Mouse (Mus musculus) inflammation-experienced regulatory T-cells, adult 6 months (primary cell): ENCODE measurements around the gene Zbtb20. TPM values are rescaled to one million over a fixed set of nuclear protein-coding genes. Genes with fewer than 3 reads are reported as not detected.

Source experiments
- ATAC-seq: one replicate; pipeline ENCODE4 v1.8.0; 2017
- polyA plus RNA-seq, 3 experiments: library from polyadenylated mRNA; unstranded; fragments of 100-300 nt; shearing (Covaris generic); gene quantifications; one replicate each; pipeline ENCODE4 v1.2.1; 2017

Zbtb20 gene
- polyA plus RNA-seq, 3 experiments from 2014 or later = 32.1 to 97.7 (median 96.1) TPM

DNA sequence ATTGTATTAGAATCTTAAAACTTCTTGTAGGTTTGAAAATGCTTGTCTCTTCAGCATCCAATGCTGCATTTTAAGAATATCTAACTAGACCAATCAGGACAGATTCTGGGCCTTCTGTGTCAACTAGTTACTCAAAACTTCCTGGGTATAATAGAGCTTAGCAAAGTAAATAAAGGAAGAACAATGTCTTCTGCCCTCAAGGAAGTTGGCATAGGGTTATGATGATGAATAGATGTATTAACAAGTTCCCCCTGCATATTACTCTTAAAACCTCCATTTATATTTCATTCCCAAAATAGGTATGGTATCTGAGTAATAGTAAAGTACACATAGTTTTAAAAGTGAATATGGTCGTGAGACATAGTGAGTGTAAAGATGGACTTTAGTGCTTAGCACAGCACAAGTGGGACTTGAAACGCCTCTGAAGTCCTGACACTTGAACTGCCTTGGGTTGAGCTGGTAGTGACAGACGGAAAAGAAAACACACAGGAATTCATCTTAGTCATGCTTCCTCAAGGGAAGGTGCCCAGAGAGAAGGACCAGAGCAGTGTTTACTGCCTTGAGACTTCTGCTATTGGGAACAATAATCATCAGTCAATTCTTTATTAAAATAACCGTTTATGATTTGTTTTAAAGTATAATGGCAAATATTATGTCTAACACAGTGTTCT is 341.8 kb downstream of the Zbtb20 start:
- no peak for ATAC-seq

DNA sequence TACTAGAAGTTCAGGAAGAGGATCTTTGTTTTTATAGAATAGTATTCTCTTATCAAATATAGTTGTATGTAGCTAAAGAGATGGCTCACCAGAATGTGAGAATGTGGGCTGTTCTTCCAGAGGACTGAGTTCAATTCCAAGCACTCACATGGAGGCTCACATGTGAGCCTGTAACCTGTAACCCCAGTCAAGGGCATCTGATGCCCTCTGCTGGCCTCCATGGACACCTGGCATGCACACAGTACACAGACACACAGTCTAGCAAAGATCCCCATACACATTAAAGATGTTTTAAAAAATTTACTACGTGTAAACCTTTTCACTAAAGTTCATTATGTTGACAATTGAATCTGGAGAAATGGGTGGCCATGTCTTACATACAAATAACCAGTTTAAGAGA is 343.7 kb downstream of the Zbtb20 start:
- no peak for ATAC-seq

DNA sequence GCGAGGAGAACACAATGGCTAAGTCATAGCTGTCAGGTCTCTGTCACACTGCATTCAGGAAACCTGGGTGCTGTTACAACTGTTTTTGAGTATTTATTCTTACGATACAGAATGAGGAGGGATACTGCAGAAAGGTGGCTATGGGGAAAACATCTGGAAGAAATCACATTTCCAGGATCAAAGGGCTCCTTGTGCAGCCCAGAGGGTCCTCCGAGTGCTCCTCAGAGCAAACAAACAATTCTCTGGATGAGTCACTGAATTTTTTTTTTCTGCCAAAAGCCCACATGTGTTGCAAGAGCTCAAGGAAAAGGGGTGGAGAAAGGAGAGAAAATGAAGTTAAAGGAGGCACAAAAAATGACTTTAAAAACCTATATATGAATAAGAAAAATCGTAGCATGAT is 345.6 kb downstream of the Zbtb20 start:
- no peak for ATAC-seq

DNA sequence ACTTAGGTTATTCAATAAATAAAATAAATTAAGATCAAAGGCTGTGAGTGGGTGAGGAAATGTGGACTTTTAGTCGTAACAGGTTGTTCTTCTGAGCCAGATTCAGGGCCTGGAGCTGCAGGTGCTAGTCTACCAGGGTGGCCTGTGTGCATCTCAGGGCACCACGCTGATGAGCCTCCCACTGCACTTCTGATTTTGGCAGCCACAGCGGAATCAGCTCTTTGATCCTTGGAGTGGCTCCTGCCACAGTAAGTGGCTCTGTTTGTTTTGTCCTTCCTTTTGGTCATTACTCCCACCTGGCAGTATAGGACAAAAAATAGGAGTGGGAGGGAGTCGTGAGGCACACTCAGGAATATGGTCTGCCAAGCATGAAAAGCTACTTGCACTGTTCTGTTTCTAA is 354.6 kb downstream of the Zbtb20 start:
- no peak for ATAC-seq

DNA sequence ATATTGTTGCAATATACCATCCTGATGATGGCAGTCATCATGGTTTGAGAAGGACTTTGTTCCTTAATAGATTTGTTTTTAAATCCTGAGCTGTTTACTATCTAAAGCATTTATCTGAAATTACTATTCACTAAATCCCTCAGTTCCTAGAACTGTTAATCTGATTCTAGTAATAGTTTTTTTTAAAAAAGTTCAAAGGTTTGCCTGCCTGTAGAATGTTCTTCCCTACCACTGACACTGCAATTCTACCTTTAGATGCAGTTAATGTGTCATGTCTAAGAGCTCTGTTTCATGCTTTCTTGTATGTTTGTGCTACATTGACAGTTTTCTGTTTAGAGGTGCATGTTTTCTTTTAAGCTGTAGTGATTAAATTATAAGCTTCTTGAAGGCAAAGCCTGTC is 358.6 kb downstream of the Zbtb20 start:
- ATAC-seq = no peak

DNA sequence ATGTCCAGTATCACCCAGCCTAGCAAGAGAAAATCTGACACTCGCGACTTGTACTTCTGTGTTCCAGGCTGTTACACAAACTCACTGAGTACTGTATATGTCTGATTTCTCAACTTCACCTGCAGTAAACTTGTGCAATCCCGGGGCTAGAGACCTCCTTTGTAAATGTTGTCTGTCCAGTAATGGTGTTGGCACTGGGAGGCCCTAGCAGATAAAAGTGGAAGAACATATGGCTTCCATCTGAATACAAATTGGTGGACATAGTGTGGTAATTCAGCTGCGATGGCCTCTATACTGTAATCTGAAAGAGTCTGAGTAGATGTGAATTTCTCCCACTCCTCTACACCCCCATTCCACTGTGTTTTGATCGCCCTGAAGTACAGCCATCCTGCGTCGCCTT is 359.6 kb downstream of the Zbtb20 start:
- ATAC-seq = no peak

DNA sequence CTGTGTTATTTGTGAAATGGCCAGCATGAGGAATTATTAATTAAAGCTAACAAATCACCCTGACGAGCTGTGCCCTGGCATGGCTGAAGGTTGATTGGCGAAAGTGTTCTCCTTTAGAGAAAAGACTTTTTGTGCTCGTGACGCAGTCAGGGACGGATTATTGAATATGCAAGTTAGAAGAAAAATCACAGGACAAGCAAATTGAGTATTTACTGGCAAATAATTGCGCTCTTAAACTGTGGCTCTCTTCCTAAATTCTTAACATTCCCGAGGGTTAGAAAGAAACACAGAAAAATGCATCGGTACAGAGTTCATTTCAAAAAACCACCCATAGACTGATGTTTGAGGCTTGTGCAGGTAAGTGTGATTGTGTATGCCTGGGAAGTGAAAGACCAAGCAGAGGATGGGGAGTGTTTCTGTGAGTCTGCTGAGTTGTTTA is 360.1 kb downstream of the Zbtb20 start:
- ATAC-seq = no peak

DNA sequence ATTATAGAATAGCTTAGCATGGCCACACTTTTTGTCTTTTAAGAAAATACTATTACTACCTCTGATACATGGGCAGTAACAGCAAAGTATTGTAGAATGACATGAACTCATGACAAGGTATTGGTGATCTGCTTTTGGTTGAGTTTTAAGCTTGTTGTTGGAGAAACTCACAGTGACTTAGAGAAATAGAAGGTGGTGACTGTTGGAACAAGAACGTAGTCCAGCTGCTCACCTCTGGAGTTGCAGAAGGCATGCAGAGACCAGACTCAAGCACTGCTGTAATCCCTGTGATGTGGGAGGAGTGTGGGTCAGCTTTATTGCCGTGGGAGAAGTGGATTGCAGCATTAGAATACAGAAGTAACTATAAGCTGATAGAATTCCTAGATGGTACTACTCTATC is 361.9 kb downstream of the Zbtb20 start:
- no peak for ATAC-seq

DNA sequence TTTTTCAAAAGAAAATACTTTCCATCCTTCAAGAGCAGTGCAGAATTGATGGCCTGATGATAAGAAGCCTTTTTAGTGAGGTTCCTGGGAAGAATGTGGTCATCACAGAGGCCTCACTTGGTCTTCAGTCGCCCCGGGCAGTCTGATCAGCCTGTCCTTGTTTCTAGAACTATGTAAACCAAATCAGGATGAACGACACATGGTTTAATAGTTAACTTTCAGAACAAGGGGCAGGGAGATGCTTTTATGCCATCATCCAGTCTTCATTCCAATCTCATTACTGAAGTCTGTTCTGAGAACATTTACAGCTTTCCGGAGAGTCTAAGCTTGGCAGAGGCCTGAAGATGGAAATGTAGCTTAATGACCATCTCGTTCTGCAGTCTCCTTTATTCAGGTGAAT is 371.3 kb downstream of the Zbtb20 start:
- no peak for ATAC-seq

DNA sequence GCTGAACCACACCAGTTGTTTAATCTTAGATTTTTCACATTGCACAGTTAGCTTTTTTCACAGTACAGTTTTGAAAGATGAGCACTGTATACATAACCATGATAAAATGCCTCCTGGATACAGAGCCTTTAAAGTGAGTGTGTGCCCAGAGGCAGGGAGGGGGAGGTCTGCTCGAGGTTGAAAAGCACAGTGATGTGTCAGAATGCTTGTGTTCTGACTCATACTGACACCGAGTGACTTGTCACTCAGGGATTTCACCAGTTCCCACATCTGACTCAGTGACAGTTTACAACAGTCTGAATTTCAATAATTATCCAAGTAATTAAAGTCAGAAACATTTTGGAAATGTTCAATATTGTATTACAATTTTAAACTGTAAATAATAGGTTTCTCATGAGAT is 377.4 kb downstream of the Zbtb20 start:
- peak; percentile 85 for ATAC-seq

DNA sequence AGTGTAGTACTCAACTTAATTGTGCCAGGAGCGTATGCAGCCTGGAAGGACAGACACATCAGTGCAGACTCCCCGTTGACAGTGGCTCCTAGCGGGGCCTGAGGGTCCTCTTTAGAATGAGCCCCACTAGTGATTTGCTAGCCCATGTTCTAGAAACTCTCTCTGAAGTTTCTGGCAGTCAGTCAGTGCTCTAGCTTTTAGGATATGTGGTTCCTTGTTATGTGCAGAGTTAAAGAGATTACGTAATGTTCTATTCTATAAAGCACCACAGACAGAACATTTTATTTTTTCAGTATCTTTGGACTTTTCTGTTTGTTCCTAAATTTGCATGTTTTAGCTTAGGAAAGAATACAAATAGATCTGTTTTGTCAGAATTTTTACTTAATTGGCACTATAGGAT is 378.1 kb downstream of the Zbtb20 start:
- ATAC-seq = no peak

DNA sequence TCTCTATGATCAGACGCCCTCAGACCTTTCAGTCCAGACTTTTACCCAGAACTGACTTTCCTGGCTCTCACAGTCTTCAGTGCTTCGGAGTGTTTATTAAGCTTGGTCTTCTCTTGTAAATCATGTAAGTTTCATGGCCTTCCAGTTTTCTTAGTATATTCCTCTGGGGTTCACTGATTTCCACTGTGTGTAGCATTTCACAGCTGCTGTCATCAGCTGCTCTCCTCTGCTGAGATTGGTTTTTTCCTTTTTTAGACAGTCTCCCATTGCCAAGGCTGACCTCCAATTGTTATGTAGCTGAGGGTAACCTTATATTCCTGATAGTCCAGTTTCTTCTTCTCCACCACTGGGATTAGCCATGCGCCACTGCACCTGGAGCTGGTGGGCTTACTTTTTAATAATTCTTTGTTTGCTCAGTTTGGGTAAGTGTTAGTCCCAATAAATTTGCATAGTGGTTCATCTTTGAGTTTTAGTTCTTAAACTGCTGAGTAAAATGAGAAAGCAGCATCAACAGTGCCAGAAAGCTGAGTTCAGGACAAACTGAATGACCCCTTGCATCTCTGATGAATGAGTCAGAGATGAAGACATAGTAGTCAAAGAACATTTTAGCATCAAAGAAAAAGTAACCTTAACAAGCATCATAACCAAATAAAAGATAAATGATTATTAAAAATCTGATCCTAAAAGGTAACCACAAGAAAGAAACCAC is 380.7 kb downstream of the Zbtb20 start:
- ATAC-seq = no peak

DNA sequence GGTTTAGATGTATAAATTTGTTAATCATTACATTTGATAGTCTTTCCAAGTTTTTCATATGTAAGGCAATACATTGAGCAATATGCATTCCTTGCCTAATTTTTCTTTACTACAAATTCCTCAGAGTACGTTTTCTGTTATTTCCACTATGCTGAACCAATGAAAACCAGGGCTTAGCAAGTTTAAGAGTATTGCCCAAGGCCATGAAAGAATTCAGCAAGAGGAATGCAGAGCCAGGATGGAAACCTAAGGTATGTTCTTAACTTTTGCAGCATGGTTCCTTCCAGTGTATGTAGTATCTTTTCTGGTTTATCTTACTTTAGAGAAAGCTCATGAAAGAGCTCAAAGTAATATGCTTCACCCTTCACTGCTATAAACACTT is 381.2 kb downstream of the Zbtb20 start:
- ATAC-seq = no peak

DNA sequence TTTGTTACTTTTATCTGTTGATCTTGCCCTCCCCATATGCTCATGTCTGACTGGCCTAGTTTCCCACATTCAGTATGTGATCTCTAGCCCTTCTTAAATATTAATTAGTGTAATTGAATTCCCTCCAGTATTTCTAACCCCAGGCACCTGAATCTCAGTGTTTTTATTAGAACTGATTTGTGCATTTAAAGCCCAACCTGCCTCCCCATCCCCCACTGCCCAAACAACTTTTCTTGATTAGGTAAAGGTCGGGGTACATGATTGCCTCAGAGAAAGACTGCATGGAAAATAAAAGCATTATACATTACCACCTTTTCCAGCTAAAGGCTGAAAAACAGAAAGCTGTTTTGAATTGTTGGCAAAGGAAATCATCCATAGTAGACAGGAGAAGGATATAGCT is 383.8 kb downstream of the Zbtb20 start:
- no peak for ATAC-seq

DNA sequence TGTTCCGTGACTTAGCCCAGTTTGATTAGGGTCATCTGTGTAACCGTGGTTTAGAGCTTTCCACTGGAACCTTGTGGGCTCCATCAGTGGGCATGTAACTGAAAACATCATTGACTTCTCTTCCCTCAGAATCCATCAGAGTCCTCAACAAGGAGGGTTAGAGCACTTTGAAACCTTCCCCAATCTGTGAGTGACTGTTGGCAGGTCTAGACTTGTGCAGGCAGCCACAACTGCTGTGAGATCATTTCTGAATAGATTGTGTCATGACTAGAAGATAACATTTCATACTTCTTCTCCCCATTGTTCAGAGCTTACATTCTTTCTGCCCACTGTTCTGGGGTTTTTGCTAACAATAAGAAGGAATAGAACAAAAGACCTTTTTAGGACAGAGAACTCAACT is 385.2 kb downstream of the Zbtb20 start:
- ATAC-seq = no peak

DNA sequence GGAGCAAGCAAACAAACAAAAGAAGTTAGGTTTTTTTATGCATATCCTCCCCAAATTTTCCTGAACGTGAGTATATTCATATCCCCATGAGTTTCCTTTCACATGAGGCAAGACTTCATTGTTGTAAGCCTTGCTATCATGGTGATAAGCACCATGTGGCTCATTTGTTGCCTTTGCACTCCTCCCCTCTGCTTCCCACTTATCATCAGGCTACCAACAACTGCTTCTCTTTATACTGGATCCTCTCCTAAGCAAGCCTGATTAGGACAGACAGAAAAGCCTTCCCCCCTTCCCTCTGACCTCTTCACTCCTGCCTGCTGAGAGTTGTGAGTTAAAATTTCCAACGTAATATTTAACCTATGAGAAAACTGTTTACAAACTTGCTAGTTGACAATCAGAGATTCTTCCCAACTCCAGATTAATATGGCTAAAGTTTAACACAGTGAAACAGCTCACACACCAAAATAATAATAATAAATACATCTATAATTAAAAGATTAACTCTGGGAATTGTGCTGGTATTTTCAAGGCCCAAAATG is 398.4 kb downstream of the Zbtb20 start:
- no peak for ATAC-seq

DNA sequence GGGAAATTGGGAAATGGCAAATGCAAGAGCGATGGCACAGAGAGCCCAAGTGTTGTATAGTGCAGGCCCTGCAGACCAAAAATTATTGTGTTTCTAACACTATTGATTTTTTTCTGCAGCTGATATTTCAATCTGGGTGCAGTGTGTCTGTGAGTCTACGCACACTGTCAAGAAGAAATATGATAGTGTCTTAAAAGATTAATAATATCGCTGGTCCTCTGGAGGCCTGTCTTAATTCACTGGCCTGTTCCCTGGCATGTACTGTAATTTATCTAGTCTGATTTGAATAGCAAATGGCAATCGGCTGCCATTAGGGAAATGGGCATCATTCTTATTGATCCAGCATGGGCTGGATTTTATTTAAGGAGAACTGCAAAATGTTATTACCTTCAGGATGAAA is 401.1 kb downstream of the Zbtb20 start:
- no peak for ATAC-seq

DNA sequence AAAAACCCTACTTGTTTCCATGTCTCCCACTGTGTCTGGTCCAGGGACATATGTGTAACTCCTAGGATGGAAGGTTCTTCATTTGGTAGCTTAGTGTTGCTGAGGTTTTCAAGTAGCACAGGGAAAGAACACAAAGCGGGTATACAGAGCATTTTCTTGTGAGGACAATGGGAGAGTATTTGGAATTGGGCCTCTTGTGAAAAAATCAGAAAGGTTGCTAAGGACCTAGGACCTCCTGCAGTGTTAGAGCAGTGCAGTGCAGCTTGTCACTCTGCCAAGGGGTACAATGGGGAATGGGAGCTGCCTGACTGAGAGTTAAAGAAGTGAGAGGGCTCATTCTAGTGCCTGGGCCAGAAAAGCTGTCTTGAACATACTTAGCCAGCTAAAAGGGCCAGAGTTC is 410.6 kb downstream of the Zbtb20 start:
- ATAC-seq = no peak

DNA sequence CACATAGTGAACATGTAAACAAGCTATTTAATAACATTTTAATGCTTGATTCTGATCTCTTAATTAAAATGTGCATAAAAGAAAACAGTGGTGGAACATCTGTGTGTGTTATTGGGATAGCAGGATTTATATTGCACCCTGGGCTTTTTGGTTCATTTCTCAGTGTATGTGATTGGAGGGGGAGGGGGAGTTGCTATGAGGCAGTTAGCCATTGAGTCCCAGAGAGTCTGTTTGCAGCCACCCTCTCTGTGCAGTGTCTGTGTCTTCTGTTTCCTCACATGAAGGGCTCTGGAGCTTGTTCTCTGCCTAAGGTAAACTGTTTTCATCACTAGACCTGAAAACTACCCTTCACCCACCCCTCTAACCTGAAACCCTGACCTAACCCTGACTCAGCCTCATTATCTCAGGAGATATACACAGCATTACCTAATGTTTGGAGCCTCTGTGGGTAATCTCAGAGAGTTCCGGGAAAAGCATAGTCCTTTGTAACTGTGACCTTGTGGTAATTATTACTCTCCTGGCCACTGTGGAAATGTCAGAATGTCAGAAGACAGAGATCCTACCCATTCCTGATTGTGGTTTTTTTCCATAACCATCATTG is 411.2 kb downstream of the Zbtb20 start:
- ATAC-seq = no peak

DNA sequence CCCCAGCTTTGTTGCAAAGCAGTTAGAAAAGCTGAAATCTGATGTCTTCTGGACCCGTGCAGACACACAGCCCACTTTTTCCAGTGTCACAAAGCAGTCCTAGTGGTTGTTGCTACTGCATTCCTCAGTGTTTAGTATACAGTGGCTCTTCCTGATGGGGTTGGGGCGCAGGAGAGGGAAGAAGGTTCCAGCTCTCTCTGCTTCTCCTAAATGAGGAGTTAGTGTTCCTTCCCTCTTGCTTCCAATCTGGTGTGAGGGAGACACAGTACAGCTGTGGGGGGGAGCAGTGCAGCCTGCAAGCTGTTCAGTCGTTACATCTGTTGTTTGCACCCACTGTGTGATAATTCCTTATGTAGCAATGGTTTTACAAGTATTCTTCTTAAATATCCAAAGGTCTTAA is 415.7 kb downstream of the Zbtb20 start:
- ATAC-seq = no peak

DNA sequence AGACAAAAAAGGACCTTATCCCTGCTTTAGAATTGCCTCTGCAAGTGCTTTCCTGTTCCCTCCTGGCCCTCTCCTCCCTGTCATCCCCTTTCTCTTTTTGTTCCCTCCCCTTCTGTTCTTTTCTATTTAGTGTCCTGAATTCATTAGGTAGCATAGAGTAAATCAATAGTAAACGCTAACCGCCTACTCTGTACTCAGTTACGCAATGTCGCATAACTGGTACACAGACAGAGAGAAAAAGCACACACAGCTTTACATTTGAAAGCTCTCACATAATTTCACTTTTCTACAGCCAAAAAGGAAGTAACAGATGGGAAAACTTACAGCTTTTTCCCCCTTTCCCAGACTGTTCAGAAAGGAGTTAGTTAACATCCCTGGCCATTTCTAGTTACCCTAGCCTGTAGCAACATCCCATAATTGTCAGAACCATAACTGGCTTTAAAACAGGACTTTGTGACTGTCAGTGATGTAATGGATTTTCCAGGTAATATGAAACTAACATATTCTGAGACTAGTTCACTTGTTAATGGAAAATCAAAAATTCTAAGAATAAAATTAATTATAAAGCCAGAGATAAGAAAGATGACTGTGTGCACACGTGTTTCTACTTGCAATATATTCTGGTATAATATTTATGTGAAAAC is 422.4 kb downstream of the Zbtb20 start:
- peak; percentile 26 for ATAC-seq

DNA sequence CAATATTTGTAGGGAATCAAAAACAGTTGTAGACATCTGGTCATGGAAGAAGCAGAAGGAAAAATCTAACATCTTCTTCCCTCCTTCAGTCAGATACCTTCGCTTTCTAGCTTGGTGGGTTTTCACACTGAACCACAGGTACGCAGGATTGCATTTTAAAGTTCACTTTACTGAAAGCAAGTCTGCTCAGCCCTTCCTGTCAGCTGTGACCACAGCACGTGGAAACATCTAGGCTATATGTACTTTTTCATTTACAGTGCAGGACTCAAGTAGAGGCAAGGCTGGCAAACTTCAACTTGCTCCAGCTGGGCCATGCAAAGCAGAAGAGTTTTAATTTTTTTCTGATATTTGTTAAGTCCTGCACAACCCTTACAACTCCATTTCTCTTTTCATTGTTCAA is 424.7 kb downstream of the Zbtb20 start:
- peak; percentile 51 for ATAC-seq

DNA sequence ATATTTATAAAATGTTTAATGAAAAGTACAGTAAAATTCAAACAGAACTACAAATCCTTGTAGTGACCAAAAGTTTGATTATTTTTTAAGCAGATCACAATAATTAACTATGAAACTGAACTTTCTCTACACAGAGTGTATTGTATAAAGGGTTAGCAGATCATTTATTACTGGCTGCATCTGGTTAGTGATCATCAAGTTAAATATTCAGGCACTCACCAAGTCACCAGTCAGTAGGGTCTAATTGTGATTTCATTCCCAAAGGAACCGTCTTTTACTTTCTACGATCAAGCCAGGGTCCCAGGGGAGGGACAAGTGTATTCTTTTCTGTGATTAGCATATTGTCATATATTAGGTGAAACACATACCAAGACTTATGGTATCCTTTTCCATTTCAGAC is 426.5 kb downstream of the Zbtb20 start:
- ATAC-seq = no peak
